Mouse (Mus musculus) kidney, postnatal 14 days (tissue): ENCODE measurements around the gene Shisa6.
A peak's percentile ranks its signal among the peaks of the same experiment; 100 is the strongest.

ENCODE experiments used
- DNase-seq: peaks from one replicate; pipeline ENCODE4 v3.0.0; 2022; ENCODE audit warnings: mixed read lengths

The Shisa6 gene

DNA sequence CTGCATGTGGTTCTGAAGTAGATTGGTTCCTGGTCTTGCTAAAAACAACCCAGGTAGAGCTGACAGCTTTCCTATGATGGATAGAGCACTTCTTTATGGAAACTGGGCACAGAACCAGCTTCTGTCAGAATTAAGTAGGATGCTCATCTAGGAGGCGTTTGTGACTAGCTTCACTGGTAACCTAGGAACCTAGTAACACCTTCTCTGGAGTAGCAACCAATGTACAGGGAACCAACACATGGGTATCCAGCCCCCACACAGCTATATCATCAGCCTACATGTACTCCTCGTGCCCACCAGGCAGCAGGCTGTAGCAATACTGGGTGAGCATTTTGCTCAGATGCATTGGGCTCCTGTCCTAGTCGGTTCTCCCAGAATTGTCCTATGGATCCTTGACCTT, 307.3 kb downstream of the Shisa6 start:
- DNase-seq = no peak

- DNase-seq = peak; percentile 84
Observed at GRCm38 (mm10) chr11:66188627-66189287, 337.0 kb downstream of the Shisa6 start.

DNA sequence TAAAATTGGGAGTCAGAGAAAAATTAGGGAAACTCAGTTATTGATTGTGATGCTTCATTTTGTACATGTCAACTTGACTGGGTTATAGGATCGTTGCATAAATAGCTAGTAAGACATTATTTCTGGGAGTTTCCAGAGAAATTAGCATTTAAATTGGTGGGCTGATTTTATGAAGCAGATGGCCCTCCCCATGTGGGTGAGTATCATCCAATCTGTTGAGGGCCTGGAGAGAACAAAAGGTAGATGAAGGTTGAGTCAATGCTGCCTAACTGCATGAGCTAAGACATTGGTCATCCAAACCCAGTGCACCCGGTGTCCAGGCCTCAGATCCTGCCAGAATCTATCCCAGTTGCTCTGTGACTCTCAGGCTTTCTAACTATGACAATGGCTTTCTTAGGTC, 337.6 kb downstream of the Shisa6 start:
- DNase-seq = no peak

GRCm38 (mm10) chr11:66177781-66178180, 348.0 kb downstream of the Shisa6 start:
- DNase-seq = no peak

DNA sequence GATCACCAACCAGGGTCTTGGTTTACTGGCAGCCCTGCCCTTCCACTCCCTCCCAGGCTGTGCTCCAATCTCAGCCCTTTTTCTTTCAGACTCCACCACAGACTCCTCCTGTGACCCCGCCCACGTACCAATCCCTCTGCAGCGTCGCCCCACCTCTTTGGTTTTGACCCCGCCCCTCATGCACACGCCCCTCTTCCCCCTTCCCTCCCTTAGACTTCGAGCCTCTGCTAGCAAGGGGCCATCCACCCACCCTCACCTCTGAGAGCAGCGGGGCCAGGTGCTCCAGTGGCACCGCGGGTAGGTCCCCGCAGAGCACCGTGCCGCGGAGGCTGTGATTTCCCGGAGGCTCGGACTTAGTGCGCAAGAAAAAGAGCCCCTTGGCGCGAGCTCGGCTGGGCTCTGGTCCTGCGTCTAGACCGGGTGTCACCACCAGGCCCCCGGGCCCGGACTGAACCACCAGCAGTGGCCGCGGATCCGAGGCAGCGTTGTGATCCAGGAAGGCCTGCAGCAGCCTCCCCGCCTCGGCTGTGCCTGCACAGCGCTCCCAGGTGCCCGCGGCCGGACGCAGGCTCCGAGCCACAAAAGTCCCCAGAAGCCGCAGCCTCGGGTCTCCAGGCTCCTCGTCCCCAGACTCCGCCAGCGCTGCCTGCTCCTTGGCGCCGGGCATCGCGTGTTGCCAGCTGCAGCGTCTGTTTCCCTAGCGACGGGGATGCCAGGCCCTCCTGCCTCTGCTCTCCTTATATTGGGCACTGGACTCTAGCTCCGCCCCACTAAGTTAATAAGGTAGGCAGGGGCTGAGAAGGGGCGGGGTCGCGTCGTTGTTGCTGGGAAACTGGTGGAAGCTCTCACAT, 357.7 kb downstream of the Shisa6 start, which contains the start of gene Dnah9:
TSS of gene Dnah9 (minus strand) at position 751 of the 851 bp plus-strand sequence.
- DNase-seq = peak; percentile 84

DNA sequence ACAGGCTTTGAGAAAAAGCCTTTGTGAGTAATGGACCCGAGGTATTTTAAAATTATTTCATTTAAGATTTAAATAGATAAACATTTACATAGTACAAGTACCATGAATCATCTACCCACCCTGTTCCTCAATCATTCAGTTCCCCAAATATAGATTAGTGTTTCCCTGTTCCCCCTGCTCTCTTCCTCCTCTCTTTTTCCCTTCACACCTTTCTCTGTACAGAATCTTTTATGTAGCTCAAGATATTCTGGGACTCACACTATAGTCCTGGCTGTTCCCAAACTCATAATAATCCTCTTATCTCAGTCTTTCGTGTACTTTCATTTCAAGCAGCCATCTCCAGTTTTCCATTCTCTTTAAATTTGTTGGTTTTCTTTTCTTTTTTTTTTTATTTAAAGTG, 361.7 kb downstream of the Shisa6 start:
- DNase-seq = no peak
